Mouse (Mus musculus) cerebellum, adult 11-12 months (tissue): Measurements from ENCODE around the gene Grhl1.
"Not testable (repeated sequence)": the region's sequence is repeated elsewhere in the genome, so short reads cannot be mapped to it uniquely, and the experiment has no call there.

Experiments used
- DNase-seq: peaks from one replicate; pipeline ENCODE4 v3.0.0; 2022

Grhl1 gene

DNA sequence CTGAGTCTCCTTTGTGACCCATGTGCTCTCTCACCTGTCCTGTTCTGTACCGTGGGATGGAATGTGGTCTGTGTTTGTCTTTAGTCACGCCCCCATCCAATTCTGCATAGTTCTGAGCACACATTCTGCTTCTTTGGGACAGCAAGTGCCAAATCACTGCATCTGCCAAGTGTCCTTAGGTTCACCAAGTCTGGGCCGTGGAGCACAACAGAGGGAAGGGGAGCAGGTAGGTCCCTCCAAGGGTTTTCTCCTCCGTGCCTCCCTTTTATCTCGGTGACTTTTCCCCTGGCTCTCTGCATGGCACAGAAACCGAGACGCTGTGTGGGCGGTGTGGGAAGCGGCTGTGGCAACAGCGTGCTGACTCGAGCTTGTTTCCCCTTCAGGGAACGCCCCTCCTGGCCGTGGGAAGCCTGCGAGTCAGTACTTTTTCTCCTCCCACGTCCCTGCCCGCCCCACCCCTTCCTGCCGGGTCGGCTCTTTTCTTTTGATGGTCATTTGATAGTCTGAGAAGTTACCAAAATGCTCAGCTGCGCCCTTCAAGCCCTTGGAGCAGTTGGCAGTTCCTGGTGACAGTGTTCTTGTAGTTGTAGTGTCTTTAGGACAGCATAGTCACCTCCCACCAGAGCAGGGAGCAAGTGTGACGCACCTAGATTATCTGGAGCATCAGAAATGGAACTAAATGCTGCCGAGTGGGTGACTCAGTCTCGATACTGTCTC, 21.0 kb downstream of the Grhl1 start:
- DNase-seq: no peak

DNA sequence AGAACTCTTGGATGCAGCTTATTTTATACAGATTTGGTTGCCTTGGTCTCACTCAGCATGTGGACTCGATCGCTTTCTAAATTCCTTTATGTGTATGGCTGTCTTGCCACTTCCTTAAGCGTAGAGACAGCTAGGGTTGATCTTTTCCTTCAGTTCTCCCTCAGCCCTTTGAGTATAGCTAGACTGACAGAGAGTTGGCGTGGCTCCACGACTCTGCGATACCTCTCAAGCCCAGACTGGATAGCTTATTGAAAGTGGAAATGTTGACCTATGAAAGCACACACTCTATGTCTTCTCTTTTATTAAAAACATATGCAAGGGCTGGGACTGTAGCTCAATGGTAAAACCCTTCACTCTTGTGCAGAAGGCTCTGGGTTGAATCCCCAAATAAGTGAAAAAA, 25.3 kb downstream of the Grhl1 start:
- DNase-seq: no peak

DNA sequence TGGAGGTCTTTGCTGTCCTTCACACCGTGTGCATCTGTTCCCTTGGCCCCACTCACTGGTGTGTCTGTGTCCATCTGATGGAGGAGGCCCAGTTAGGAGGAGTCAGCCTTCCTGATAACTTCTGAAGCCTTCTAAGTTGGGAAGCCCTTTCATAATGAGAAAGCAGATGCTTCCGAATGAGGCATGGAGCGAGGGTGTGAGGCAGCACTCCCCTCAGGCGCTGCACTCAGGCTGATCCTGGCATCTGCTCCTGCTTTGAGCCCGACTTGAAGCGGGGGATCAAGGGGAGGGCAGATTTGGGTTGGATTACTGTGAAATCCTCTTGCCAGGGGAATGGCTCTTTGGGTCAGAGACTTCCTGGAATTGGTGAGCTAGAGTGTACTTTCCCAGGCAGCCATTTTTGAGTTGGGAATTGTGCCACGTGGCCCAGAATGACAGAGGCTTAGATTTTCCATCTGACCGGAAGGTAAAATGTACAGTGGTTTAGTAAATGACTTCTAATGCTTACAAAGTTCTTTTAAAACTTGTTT, 27.3 kb downstream of the Grhl1 start:
- no peak for DNase-seq

DNA sequence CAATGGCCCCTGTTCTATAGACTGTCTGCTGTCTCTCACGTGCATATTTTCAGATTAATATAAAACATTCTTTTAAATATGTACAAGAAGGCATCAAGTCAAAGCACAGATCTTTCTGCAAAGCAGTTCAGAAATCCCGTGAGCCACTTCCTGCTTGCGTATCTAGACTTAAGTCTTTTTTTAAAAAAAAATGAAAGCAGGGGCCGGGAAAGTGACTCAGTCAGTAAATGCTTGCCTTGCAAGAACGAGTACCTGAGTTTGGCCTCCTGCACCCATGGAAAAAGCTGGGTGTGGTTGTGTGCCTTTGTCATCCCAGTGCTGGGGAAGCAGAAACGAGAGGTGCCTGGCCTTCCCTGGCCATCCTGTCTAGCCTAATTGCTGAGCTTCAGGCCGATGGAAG, 28.0 kb downstream of the Grhl1 start:
- no peak for DNase-seq

DNA sequence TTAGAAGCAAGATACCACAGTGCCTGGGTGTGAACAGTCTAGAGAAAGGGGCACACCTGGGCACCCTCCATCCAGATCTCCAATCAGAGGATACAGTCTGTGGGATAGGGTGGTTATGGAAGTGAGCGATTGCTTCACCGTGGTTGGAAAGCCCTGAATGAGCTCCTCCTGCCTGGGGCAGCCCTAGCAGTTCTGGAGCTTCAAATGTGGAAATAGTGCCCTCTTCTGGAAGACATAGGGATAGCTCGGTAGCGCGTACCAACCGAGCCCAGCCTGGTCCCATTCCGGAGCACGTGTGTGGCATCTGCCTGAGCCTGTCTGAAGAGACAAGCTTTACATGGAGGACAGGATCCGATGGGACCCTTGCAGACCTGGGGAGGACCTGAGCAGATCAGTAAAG, 28.7 kb downstream of the Grhl1 start:
- DNase-seq: peak; percentile 48

DNA sequence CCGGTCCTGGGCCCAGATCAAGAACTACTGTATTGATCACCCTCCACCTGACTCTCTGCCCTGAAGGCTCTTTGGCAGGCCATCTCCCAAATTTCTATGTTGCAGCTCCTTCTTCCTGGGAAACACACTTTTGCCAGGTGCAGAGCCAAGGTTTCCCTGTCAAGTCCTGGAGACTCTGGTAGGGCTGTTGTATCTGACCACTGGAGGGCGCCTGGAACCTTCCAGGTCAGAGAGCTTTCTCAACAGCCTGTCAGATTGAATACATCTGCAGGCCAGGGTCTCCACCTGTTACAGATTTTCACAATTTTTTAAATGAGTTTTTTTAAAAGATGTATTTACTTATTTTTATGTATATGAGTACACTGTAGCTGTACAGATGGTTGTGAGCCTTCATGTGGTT, 31.2 kb downstream of the Grhl1 start:
- no peak for DNase-seq

DNA sequence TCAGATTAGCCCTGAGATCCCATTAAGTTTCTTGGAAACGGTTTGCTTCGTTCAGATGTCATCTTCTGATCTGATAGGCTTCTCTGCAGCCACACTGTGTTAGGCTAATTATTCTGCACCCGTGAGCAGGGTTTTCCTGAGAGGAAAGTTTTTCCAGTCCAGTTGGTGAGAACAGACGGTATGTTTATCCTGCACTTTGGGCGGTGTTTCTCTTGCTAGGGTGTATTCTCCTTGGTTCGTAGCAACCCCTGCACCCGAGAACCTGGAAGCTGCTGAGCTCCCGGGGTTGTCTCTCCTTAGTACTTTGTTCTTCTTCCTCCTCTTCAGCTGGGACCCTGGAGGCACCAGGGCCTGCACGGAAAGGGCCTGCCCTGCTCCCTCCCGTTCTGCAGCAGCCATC, 34.1 kb downstream of the Grhl1 start:
- no peak for DNase-seq

DNA sequence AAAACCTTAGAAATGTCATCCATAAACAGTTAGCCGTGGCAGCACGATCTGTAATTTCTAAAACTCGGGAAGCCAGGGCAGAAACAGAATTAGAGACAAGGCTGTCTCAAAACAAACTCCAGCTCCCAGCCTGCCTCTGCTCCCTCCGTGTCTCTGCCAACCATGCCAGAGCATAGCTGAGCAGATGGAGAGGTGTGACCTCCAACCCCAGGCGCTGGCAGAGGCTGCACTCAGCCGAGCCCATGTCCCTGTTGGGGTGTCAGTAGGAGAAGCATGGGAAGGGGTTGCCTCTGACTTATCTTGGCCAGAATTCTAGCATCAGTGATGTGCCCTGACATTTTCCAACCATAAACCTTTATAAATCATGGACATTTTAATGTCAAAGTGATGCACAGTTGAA, 40.5 kb downstream of the Grhl1 start:
- DNase-seq: no peak

DNA sequence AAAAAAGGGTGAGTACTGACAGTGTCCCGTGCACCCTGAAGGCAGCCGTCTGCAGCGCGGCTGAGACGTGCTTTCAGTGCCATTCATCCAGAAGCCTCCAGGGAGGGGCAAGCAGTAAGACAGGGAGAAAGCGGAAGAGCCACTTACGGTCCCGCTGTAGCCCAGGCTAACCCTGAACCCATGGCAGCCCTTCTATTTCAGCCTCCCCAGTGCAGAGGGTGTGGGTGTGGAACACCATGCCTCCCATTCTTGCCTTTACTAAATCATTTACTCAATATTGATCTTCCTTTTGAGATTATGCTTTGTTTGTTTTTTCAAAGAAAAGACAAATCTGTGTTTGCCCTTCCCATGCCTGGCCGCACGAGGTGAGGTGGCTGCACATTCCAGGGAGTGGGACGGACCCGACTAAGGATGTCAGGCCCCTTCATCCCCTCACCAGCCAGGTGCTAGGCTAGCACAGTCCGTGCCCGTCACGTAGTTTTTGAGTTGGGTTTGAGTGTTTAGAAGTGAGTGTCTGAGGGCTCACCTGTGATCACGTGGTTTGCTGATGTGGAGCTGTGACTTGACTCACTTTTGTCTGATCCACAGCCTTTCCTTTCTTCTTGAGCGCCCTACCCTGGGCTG, 42.5 kb downstream of the Grhl1 start:
- DNase-seq: no peak

DNA sequence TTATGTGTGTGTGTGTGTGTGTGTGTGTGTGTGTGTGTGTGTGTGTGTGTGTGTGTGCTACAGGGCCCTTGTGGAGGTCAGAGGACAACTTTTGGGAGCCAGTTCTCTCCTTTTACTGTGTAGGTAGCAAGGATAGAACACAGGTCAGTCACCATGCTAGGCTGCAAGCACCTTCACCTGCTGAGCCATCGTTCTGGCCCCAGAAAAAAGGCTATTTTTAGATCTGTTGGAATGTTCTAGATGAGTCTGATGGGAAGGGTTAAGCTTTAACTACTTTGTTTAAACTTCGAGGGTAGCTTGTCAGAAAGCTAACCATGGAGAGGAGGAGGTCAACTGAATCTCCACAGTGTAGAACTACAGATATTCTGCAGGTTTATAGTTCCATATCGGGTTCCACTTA, 43.1 kb downstream of the Grhl1 start:
- DNase-seq: no peak

DNA sequence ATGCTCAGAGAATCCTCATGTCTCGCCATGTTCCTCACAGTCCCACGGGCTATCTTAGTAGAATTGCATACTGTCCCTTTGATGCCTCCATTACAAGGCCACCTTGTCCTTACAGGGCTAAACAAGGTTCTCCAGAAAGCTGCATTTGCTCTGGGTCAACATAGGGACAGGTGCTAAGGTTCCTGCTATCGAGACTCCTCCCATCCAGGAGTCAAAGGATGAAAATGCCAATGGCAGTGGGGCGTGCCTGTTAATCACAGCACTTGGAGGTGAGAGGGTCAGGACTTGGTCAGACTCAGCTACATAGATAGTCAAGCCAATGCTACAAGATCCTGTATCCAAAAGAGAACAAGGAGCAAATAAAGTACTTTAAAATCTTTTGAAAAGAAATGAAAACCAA, 47.4 kb downstream of the Grhl1 start:
- DNase-seq: no peak

DNA sequence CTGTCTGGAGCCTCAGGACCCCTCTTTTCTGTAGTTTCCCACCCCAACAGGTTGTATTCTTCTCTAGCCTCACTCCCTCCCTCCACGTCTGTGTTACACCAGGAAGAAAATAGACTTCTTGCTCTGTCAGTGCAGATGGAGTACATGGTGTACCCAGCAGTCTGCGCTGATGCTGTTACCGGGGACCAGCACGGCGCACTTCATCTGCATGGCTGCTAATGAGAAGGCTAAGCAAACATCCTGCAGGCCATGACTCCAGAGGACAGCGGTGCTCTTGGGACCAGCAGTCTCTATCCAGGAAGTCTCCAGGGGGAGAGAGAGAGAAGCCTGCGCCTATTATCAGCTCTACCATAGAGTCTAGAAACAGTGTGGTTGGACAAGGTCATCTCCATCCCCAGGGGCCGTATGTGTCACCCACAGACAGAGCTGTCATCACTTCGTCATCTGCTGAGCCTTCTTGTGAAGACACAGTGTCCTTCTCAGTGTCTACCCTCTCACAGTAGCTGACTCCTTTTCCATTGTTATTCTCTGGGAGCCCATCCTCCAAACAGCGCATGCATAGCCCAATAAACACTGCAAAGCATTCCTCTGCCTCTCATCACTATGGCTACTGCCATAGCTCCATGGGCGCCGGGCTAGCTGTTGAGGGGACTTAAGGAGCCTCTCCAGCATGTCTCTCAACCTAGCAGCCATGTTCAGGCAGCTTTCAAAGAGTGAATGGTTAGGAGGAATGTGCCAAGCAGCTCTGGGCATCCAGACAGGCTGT, 51.6 kb downstream of the Grhl1 start:
- DNase-seq: no peak

DNA sequence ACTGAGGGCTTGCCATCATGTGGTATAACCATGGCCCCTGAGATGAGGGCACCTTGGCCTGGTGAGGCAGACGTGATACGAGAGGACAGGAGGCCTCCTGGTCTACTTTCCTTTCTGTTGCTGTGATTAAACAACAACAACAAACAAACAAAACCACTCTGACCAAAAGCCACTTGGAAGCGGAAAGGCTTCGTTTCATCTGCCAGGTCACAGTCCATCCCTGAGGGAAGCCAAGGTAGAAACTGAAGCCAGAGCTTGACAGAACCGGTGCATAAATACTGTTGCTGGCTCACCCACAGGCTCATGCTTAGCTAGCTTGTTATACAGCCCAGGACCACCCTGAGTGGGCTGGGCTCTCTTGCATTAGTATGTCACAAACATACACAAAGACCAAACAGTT, 54.3 kb downstream of the Grhl1 start:
- no peak for DNase-seq

DNA sequence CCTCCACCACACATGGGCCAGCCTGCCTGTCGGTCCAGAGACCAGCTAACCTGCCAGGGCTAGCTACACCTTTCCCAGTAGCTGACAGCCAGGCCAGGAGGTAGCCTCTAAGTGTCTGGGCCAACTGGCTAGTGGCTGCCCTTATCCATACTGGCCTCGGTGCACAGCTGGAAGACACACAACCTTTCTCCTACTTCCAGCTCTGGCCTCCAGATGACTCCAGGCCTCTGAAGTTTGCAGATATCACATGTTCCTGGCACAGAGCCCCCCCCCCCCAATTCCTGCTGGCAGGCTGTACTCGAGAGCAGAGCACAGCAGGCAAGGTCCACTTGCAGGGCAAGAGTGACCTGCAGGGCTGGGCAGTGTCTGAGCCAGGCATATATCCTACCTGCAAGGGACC, 55.1 kb downstream of the Grhl1 start:
- no peak for DNase-seq

DNA sequence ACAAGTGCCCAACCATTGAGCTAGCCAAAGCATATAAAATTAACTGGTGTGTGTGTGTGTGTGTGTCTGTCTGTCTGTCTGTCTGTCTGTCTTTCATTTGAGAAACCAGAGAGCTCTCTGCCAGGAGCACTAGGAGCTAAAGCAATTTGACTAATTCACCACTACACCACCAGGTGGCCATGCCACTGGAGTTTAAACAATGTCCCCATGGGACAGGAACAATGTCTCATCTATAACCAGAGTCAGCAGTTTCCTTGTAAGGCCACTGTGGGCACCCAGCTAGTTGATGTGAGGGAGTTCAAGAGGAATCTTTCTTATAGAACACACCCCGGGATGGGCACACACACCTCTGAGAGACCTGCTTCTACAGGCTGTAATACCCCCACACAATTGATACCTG, 58.1 kb downstream of the Grhl1 start:
- DNase-seq: no peak

DNA sequence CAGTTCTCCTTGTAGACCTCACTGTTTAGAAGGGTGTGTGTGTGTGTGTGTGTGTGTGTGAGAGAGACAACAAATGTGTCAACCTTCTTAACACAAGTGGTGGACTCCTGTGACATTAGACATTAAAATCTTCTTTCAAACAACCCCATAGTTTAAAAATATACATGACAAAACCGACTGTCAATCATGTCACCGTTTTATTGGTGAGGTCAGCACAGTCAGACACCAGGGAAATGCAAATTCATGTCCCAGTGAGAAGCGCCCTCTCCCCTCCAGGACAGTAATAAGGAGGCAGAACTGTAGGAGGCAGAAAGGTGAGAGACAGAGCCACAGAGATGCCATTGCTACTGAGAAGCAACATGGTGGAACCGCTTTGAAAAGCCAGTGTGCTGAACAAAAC, 60.3 kb downstream of the Grhl1 start:
- no peak for DNase-seq

DNA sequence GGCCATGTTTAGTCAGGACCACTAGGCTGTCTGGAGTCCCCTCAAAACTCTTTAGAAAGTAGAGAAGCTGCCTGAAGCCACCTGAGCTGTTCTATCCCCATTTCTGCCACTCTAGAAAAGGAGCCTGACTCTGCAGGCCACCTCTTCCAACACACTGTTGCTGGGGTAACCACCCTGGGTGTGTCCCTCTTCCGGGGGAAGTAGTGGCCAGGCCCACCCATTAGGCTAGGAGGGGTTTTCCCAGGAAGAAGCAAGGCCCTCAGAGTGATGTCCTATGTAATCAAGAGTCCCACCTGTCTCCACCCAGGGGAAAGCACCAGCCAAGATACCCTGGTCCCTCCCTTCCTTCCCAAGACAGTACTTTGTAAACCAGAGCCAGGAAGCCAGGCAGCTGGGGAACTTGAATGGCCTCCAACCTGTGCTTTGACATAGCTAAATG, 61.7 kb downstream of the Grhl1 start:
- DNase-seq: no peak

DNA sequence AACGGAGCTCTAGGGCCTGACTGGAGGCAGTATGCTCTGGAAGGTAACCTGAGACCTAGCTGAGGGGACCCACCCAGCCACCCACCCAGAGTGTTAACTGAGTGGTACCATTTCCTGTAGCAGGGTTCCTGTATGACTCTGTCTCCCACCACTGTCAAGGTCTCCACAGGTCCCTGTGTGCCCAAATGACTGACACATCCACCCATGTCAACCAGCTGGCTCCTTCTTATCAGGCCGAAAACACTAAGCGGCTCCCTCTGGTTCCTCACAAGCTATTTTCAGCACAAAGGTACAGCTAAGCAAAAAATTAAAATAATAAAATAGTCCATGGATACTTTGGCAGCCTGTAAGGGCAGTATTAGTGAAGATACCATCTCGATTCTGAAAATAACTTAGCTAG, 62.1 kb downstream of the Grhl1 start:
- no peak for DNase-seq

DNA sequence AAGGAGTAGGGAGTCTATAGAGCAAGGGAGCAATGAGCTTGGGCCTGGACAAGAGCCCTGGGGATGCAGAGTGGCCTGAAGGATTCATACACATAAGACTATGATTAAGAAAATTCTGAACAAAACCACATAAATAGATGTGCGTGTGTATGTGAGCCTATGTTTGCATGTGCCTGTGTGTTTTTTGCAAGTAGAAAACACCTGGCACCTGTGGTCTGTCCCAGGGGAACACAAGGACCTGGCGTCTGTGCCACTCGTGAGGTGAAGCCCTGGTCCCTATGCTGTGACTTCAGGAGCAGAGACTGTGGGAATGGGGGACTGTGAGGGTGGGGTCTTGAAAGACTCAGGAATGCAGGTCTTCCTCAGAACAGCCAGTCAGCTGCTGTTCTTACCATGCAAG, 62.6 kb downstream of the Grhl1 start:
- no peak for DNase-seq

DNA sequence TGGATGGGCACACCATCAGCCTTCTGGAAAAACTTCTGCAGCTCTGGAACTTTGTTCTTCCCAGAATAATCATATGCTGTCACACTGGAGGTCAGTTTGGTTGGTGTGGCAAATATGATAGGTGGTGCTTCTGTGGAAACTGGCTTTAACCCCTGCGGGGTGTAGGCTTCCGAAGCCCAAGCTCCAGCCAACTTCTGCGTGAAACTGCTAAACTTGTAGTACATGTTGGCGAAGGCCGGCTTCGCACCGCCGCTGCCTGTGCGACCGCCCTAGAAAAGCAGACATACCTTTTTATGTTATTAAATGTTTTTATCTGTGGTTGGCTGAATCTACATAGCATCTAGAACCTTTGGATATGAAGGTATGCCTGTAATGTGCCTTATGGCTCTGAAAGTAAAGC, 66.7 kb downstream of the Grhl1 start:
- not testable (repeated sequence) for DNase-seq

DNA sequence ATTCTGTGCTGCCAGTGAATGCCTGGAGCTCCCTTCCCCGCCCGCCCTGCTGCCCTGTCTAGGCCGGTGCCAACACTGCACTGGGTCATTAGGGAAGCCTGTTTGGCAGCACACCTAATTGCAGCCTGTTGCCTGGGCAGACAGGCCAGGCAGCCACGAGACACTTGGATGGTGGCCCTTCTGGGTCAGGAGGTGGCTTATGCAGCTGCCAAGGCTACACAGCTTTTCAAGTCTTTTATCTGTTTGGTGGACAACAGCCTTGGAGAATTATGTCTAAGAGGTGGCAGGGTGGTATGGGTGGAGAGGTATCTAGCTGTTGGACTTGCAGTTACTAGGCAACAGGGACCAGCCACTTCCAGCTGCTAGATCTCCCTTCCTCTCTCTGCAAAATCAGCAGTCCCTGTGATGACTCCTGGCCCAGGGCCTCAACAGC, 70.3 kb downstream of the Grhl1 start:
- peak; percentile 68 for DNase-seq

DNA sequence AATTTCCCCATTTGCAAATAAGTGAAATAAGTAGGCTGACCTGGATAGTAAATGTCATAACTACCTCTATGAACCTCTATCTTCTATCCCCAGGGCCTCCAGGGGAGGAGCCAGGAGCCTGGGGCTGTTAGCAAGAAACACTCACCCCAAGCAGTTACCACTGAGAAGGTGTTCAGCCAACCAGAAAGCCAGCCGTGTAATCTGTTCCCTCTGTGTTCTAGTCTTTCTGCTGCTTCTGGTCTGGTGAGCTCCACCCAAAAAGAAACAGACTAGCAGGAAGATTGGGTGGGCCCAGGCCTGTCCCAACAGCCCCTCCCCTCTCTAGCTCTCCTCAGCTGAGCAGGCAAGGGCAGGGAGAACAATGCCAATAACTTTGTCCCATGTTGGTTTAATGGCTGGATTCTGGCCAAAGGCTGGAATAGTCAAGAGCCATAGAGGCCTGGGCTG, 72.1 kb downstream of the Grhl1 start:
- DNase-seq: no peak

DNA sequence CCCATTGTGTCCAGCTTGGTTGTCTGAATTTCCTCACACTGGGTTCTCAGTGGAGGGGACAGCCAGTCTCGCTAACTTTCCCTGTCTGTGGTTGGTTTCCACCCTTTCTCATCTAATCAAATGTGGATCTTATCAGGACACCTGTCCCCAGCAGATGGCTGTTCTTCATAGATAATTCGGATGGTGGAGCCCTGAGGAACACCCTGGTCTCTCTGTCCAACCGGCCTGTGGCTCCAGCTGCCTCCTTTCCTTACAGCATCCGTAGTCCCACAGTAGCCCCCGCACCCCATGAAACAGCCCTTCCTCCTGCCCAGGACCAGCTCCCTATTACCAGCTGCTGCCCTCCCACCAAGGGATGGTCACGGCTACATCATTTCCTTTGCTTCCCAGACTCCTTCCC, 73.8 kb downstream of the Grhl1 start:
- no peak for DNase-seq

DNA sequence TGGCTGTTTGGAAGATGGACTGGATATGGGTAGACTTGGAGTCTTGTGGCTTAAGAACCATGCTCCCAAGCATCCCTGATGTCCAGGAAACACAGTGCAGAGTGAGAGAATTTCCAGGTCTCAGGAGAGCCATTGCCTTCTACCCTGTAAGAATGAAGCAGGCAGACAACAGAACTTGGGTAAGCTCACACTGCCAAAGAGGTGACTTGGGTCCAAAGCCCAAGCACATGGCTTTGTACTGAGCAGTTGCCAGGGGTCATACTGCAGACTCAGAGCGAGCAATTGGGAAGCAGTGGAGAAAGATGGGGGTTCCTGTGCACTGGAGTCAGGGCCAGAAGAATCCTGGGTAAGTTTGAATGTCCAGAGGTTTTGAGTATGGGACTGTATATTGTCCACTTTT, 76.0 kb downstream of the Grhl1 start:
- no peak for DNase-seq
